Mouse (Mus musculus) stomach, embryonic 15.5 days (tissue): ENCODE data around the gene Rsph3a. TPM values are rescaled to one million over a fixed set of nuclear protein-coding genes. Genes with fewer than 3 reads are reported as not detected.
A peak's percentile ranks its signal among the peaks of the same experiment; 100 is the strongest.

Source experiments
- ATAC-seq: fragments of 200-750 bp; cut with Nextera tagmentation; 2 replicates; pipeline ENCODE4 v1.8.0; 2017; ENCODE audit warnings: low read depth, moderate number of reproducible peaks, moderate TSS enrichment; ENCODE audit not compliant: insufficient read depth, low FRiP score
- H3K27ac ChIP-seq: fragments of 300-500 bp; sonication (generic); 2 replicates; pipeline ENCODE4 v1.5.1; 2015; ENCODE audit warnings: mild to moderate bottlenecking, inconsistent platforms
- H3K27me3 ChIP-seq: fragments of 300-500 bp; sonication (generic); replicated peaks from 2 replicates; pipeline ENCODE4 v1.6.1; 2015; ENCODE audit warnings: inconsistent platforms
- H3K36me3 ChIP-seq: fragments of 300-500 bp; sonication (generic); 2 replicates; pipeline ENCODE4 v1.6.1; 2015; ENCODE audit warnings: inconsistent platforms
- H3K4me1 ChIP-seq: fragments of 300-500 bp; sonication (generic); 2 replicates; pipeline ENCODE4 v1.6.1; 2015; ENCODE audit warnings: inconsistent platforms
- H3K4me2 ChIP-seq: fragments of 300-500 bp; sonication (generic); 2 replicates; pipeline ENCODE4 v1.6.1; 2015; ENCODE audit warnings: mild to moderate bottlenecking, inconsistent platforms
- H3K4me3 ChIP-seq: fragments of 300-500 bp; sonication (generic); replicated peaks from 2 replicates; pipeline ENCODE4 v1.5.1; 2015; ENCODE audit warnings: inconsistent platforms
- H3K9ac ChIP-seq: fragments of 300-500 bp; sonication (generic); 2 replicates; pipeline ENCODE4 v1.6.1; 2015; ENCODE audit warnings: inconsistent platforms
- H3K9me3 ChIP-seq: fragments of 300-500 bp; sonication (generic); 2 replicates; pipeline ENCODE4 v1.6.1; 2016; ENCODE audit warnings: inconsistent platforms
- WGBS: fragments of 180-500 bp; shearing (Covaris S2); methylation state at CpG from one replicate; pipeline ENCODE4 v1.1.7; 2015; 5-methylcytosine and 5-hydroxymethylcytosine counted together
- polyA plus RNA-seq: library from polyadenylated mRNA; unstranded; fragments of >200 nt; fragmentation: Nextera tagmentation; extraction: Ambion mirVana; gene quantifications from 2 replicates; pipeline ENCODE4 v1.2.1, GENCODE M21; 2015

Gene Rsph3a
- polyA plus RNA-seq, 1 experiment from 2014 or later, result 75.4 TPM

DNA sequence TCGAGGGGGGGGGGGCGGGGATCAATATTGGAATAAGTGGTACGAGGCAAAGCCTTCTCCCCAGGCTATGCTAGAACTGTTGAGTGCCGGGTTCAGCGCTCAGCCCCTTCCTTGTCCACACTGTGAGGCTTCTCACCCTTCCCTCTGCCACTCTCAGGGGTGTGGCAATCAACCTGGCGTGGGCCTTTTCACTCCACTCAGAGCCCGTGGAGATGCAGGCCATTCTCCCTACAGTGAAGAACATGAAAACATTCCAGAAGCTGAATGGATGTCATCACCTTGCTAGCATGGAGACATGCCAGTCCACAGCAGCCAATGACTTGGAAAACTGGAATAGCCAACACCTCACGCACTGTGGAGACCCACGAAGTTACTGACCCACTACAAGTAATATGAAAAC lies 29.6 kb upstream of the Rsph3a start:
- Histone ChIP-seq H3K9me3 (no peaks in the 10 kb centered on the region), H3K27ac (no peak overlapping the region), H3K9ac (no peak overlapping the region), H3K4me3 (no peak overlapping the region), H3K27me3 (no peaks in the 10 kb centered on the region), H3K36me3 (no peaks in the 10 kb centered on the region), H3K4me1 (no peaks in the 10 kb centered on the region), H3K4me2 (no peak overlapping the region)
- ATAC-seq, result no peak
- 75% methylated on average over 9 of the region's 9 CpGs for WGBS

DNA sequence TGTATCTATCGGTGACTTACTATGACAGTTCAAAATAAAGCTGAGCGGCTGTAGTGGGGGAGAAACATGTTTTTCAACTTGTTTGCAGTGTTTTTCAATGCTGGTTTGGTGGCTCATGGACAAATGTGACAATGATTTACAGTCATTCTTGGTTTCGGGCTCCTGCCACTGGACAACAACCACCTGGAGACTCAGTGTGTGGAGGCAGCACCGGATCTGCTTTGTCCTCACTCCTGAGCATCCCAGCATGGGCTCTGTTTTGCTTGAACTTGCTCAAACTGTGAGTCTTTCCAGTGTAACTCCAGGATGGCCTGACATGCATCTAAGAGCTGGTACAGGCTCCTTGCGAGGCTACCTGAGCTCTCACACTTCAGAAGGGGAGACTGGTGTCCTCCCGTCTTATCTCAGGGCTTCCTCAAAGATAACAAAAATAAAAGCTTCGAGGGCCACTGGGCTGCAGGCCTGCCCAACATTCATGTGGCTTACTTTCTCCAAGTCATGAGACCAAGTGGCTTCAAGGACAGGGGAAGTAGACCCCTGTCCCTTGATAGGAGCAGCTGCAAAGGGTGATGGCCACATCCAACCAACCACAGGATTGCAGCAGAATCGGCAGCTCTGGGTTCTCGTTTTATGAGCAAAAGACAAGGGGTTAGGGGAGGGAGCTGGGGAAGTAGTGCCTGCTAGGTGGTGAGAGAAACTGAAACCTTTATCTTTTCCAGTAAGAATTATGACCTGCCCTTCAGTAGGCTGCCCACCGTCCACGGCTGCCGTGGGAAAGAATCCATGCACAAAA lies 28.4 kb upstream of the Rsph3a start:
- no peak overlapping the region for H3K9ac ChIP-seq
- H3K9me3 ChIP-seq, result no peaks in the 10 kb centered on the region

DNA sequence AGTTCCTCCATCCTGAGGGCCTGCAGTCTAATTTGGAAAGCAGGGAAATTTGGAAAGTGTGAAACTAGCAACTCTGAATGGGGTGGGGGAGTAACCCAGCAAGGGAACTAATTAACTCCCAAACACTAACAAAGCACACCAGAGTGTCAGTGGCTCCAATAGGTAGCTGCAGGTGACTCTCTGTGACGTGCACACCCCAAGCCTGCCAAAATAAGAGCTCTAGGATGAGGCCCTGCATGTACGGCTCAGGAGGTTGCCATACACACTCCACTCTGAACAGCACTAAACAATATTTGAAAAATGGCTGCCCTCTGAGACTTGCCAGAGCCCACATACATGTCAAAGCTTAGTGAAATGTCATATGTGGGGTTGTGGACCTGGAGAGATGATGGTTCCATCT lies 27.1 kb upstream of the Rsph3a start:
- H3K27ac ChIP-seq, result no peak overlapping the region
- no peak overlapping the region for H3K4me3 ChIP-seq
- no peaks in the 10 kb centered on the region for H3K9me3 ChIP-seq
- no peaks in the 10 kb centered on the region for H3K36me3 ChIP-seq
- ATAC-seq, result no peak
- H3K4me2 ChIP-seq, result no peak overlapping the region
- 79% methylated on average over 2 of the region's 2 CpGs for WGBS
- no peak overlapping the region for H3K9ac ChIP-seq
- no peaks in the 10 kb centered on the region for H3K4me1 ChIP-seq
- H3K27me3 ChIP-seq, result no peaks in the 10 kb centered on the region

More for the DNA sequence above, 28.4 kb upstream of the Rsph3a start:
- H3K27me3 ChIP-seq, result no peaks in the 10 kb centered on the region
- no peaks in the 10 kb centered on the region for H3K36me3 ChIP-seq
- no peak overlapping the region for H3K4me3 ChIP-seq
- no peaks in the 10 kb centered on the region for H3K4me1 ChIP-seq
- H3K4me2 ChIP-seq, result no peak overlapping the region
- ATAC-seq, result no peak
- H3K27ac ChIP-seq, result no peak overlapping the region
- 47% methylated on average over 12 of the region's 12 CpGs for WGBS

DNA sequence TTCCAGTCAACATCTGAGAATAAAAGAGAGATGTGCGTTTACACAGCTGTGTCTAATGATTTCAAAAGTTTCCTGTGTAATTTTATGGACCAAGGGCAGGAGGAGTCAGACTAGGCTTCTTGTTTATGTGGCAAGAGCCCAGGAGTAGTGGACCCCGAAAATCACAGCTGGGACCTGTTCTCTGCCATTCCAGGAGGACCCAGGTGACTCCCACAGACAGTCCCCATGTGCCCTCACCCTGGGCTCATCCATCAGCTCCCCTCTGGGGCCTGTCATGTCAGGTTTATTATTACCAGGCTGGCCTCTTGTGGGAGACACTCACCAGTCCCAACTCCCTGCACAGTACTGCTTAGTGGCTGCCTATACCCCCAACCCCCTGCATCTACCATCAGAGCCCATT lies 26.2 kb upstream of the Rsph3a start:
- H3K4me1 ChIP-seq, result no peaks in the 10 kb centered on the region
- no peaks in the 10 kb centered on the region for H3K27me3 ChIP-seq
- WGBS, result 37% methylated on average over 2 of the region's 2 CpGs
- no peaks in the 10 kb centered on the region for H3K9me3 ChIP-seq
- H3K36me3 ChIP-seq, result no peaks in the 10 kb centered on the region
- ATAC-seq, result no peak
- no peak overlapping the region for H3K4me3 ChIP-seq
- no peak overlapping the region for H3K4me2 ChIP-seq
- no peak overlapping the region for H3K27ac ChIP-seq
- no peak overlapping the region for H3K9ac ChIP-seq

DNA sequence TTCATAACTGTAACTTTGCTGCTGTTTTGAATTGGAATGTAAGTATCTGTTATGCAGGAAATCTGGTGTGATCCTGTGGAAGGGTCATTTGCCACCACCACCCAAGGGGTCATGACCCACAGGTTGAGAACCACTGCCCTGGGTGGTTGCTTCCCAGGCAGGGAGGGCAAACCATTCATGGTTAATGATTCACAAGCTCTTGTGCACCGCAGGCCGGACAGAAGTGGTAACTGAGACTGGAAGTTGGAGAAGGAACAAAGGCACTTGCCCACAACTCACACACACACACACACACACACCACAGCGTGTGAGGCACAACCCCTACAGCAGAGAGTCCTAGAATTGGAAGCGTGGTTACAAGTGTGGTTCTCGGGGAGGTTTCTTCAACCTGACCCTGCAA lies 22.9 kb upstream of the Rsph3a start:
- Histone ChIP-seq H3K9me3 (no peaks in the 10 kb centered on the region), H3K9ac (no peak overlapping the region), H3K4me2 (no peak overlapping the region), H3K4me3 (no peak overlapping the region), H3K27ac (no peak overlapping the region), H3K27me3 (no peaks in the 10 kb centered on the region), H3K36me3 (no peaks in the 10 kb centered on the region), H3K4me1 (no peaks in the 10 kb centered on the region)
- WGBS, result 59% methylated on average over 5 of the region's 5 CpGs
- ATAC-seq, result no peak

DNA sequence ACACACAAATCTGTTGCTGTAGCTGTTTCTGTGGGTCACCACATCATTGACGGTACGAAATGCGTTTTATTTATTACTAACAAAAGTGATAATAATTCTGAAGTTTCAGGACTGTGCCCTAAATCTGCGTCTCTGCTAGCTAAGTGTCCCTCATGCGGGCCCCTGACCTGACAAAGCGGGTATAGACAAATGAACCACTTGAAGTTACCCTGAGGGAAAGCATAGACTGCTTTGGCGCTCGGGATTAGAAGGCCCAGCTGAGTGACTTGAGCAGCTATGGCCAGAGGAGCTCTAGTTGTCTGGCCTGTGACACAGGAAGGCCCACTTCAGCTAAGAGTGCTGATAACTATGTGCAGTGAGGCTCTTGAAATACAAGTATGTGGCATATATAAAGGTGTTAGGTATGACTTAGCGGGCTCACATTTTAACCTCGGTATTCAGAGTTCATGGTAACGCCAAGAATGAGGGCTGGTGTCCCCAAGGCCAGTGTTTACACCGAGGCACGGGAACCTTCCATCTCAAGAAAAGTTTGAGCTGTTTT lies 21.2 kb upstream of the Rsph3a start:
- H3K27ac ChIP-seq, result no peak overlapping the region
- ATAC-seq, result no peak
- 87% methylated on average over 13 of the region's 13 CpGs for WGBS
- H3K4me2 ChIP-seq, result no peak overlapping the region
- H3K9me3 ChIP-seq, result no peaks in the 10 kb centered on the region
- no peaks in the 10 kb centered on the region for H3K4me1 ChIP-seq
- H3K27me3 ChIP-seq, result no peaks in the 10 kb centered on the region
- no peak overlapping the region for H3K9ac ChIP-seq
- H3K36me3 ChIP-seq, result no peaks in the 10 kb centered on the region
- no peak overlapping the region for H3K4me3 ChIP-seq

DNA sequence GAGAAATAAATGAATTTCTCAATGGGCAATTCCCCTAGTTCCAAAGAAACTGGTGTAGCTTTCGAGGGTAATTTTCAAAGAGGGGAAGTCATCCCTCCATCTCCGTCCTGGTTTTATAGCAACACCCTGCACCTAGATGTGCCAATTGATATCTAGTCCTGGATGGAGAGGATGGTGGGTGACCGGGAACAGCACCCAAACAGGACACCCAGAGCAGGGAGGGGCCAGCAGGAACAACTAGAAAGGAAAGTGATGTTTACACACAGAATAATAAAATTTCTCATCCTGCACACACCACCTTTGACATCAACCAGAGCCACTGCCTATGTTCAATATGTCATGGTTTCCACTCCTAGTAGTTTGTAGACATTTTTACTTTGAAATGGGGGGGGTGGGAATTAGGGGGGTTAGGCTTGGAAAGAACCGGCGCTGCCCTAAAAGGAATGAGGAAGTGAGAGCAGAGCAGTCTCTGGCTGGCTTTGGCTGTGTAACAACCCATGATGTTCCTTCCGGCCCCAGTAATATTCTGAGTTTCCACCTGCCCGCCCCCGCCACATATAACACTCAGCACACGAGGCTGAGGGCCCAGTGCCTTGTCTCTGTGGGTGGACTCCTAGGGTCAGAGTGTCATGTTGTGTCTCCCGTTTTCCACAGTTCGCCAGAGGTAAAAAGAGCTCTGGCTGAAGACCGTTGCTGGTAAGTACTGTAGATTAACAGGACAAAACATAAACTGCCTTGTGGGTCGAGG lies 19.8 kb upstream of the Rsph3a start, which contains the start of gene Tagap:
Gene Tagap, plus strand, starts transcription at position 588 of the 748 bp plus-strand sequence.
- Histone ChIP-seq H3K27me3 (no peaks in the 10 kb centered on the region), H3K36me3 (no peaks in the 10 kb centered on the region), H3K4me1 (no peaks in the 10 kb centered on the region), H3K9me3 (no peaks in the 10 kb centered on the region), H3K4me3 (no peak within 1 kb of the TSS), H3K9ac (no peak within 1 kb of the TSS), H3K27ac (no peak within 1 kb of the TSS), H3K4me2 (peak within 1 kb of the TSS; percentile 4; the same call in 1 of the 2 replicates)
- ATAC-seq, result no peak; the same call in 1 of the 2 replicates
- WGBS, result 42% methylated on average over 13 of the region's 13 CpGs

DNA sequence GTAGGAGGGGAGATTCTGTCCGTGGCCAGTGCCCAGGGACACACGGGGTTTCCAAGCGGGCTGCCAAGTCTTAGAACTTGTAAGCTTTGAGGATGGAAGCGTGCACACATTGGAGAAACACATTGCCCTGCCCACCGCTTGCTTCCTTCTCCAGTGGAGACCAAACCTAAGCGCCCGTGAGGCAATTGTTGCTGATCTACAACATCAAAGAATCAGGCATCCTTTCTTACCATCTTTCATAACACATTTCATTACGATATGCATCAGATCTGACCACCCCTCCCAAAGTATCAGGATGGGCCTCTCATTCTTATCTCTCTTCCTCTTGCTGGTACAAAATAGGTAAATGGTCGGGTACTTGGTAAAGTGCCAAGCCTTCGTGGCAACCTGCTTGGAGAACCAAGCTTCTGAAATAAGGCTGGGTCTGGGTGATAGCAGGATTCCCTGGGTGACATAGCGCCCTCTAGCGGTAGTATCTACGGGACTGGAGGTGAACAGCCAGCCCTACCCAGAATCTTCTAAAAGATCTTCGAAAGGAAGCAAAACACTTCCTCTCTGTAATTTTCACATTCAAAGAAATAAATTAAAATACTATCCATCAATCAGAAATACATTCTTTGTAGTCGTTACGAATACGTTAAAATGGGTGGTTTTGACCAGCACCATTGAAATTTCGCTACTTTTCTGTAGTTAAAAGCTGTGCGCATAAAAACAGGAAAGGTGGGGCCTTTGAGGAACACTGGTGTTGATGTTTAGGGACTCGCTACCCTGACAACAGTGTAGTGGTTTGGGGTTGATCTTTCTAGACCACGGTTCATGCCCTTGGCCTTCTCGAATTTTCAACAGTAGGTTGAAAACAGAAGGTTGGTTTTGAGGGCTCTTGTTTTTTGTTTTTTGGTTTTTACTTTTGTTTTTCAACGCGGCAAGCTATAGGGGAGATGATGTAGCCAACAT lies 17.6 kb upstream of the Rsph3a start:
- Histone ChIP-seq H3K4me3 (no peak overlapping the region), H3K27me3 (no peaks in the 10 kb centered on the region), H3K9ac (no peak overlapping the region), H3K4me1 (no peaks in the 10 kb centered on the region), H3K27ac (no peak overlapping the region), H3K9me3 (no peaks in the 10 kb centered on the region), H3K4me2 (no peak overlapping the region), H3K36me3 (no peaks in the 10 kb centered on the region)
- ATAC-seq, result no peak
- WGBS, result 70% methylated on average over 24 of the region's 24 CpGs

DNA sequence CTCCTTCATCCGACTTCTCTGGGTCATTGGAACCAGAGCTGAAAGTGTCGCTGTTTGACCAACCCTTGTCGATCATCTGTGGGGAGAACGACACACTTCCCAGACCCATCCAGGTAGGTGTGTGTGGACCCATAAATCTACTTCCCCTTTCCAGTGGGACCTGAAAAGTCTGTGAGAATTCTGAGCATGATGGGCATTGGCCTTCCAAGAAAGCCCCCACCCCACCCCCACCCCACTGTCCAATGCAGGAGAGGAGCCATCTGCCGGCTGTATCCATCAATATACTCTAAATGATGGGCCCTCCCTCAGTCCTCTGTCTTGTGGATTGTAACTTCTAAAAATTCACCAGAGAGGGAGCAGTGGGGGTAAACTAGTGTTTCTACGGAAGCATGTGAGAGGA lies 16.8 kb upstream of the Rsph3a start:
- WGBS, result 80% methylated on average over 6 of the region's 6 CpGs
- H3K27me3 ChIP-seq, result no peaks in the 10 kb centered on the region
- no peak overlapping the region for H3K4me2 ChIP-seq
- no peak overlapping the region for H3K27ac ChIP-seq
- H3K36me3 ChIP-seq, result no peaks in the 10 kb centered on the region
- H3K9ac ChIP-seq, result no peak overlapping the region
- no peaks in the 10 kb centered on the region for H3K9me3 ChIP-seq
- no peak for ATAC-seq
- no peak overlapping the region for H3K4me3 ChIP-seq
- H3K4me1 ChIP-seq, result no peaks in the 10 kb centered on the region

DNA sequence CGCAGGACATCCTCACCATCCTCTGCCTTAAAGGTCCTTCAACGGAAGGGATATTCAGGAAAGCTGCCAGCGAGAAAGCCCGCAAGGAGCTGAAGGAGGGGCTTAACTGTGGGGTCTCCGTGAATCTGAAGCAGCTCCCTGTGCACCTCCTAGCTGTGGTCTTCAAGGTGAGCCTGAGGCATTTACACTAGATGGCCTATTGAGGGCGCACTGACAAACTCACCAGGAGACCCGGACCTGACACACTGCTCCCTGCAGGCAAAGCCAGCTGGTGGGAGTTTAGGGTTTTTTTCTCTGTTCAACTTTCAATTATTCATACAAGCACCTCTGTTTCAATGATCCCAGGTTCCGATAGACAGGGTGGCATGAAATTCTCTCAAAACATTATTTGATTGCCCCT lies 16.1 kb upstream of the Rsph3a start:
- Histone ChIP-seq H3K36me3 (no peaks in the 10 kb centered on the region), H3K4me1 (no peaks in the 10 kb centered on the region), H3K27me3 (no peaks in the 10 kb centered on the region), H3K4me2 (no peak overlapping the region), H3K27ac (no peak overlapping the region), H3K9ac (no peak overlapping the region), H3K9me3 (no peaks in the 10 kb centered on the region), H3K4me3 (no peak overlapping the region)
- WGBS, result 35% methylated on average over 8 of the region's 8 CpGs
- no peak for ATAC-seq

DNA sequence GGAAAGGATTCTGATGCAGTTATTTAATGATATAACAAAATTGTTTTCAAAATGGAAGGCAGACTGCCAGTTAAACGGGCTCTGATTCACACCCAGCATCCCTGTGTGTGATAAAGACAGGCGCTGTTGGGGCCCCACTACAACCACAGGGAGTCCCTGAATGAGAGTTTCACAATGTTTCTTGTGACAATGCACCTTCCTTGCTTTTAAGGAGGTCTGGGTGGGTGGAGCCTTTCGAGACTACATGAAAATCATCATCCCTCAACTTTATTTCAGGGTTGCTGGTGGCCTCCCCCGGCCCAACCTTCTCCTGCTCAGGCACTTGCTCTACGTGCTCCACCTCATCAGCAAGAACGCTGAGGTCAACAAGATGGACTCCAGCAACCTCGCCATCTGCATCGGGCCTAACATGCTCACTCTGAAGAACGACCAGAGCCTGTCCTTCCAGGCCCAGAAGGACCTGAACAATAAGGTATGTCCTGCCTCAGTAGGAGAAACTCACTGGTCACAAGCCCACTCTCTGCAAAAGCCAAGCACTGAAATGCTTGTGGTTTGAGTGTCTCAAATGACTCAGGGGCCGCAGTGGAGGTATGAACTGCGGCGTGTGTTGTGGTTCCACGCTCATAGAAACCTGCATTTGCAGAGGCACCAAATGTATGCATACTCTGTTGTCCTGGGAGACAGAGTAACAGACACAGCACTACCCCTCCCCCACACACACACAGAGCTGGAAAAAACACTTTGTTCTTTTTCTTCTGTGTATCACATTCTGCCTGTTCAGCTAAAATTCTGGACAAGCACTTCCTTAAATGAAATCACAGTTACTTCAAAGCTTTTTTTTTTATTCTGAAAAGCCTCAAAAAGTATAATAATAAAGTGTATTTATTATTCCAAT lies 14.1 kb upstream of the Rsph3a start:
- Histone ChIP-seq H3K27ac (no peak overlapping the region), H3K9me3 (no peaks in the 10 kb centered on the region), H3K36me3 (no peaks in the 10 kb centered on the region), H3K4me1 (no peaks in the 10 kb centered on the region), H3K4me3 (no peak overlapping the region), H3K27me3 (no peaks in the 10 kb centered on the region), H3K4me2 (no peak overlapping the region), H3K9ac (no peak overlapping the region)
- WGBS, result 77% methylated on average over 13 of the region's 13 CpGs
- ATAC-seq, result no peak
